Mouse (Mus musculus): ENCODE data around the gene Spsb4. TPM values are rescaled to one million over a fixed set of nuclear protein-coding genes. Genes with fewer than 3 reads are reported as not detected.
A peak's percentile ranks its signal among the peaks of the same experiment; 100 is the strongest.

The Spsb4 gene
- polyA plus RNA-seq, 1 experiment from 2014 or later, result 174 TPM

DNA sequence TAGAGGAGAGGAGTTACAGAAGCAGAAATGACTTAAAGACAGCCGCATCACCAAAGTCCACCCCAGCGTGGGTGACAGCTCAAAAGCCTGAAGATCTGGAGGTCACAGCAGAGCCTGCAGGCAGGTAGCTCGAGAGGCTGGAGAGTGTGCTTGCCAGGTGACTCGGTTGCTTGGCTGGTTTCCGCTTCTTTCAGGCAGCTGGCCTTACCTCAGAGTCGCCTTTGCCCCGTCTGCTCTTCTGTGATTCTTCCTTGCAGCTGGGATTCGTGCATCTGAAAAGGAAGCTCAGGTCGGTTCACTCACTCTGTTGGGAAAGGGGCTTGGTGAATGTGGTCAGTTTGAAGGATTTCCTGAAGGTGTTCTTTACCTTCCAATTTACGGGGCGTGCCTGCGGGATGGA is 8.7 kb upstream of the Spsb4 start:
- DNase-seq (ENCODE audit: low spot score), result no peak
- no peaks in the 10 kb centered on the region for H3K36me3 ChIP-seq
- WGBS, result 78% methylated on average over 12 of the region's 12 CpGs
- no peak overlapping the region for H3K4me3 ChIP-seq
- H3K4me1 ChIP-seq, result peaks cover 5% of the 10 kb centered on the region; the same call in 1 of the 2 replicates
- no peaks in the 10 kb centered on the region for H3K9me3 ChIP-seq (replicated peaks)
- H3K27ac ChIP-seq (replicated peaks), result no peak overlapping the region
- H3K27me3 ChIP-seq (ENCODE audit: low read depth, poor library complexity, severe bottlenecking), result no peaks in the 10 kb centered on the region; the same call in 1 of the 2 replicates

DNA sequence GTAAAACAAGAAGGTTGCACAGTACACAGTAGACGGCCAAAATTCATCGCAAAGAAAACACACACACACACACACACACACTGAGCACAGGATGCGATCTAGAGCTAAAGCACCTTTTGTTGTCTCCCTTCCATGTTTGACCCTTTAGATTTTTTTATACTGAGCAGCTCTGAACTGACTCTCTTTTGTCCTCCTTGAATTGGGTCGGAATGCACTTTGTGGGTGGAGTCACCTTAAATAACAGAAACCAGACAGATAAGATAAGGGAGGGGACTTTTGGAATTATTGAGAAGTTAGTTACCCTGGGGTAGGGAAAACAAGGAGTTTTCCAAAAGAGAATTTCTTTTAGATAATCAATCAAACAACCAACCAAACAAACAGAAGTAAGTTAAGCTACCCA is 7.4 kb upstream of the Spsb4 start:
- Histone ChIP-seq H3K36me3 (no peaks in the 10 kb centered on the region), H3K9me3 (replicated peaks) (no peaks in the 10 kb centered on the region), H3K27me3 (ENCODE audit: low read depth, poor library complexity, severe bottlenecking) (peaks cover 4% of the 10 kb centered on the region; the same call in 1 of the 2 replicates), H3K4me3 (no peak overlapping the region), H3K27ac (replicated peaks) (no peak overlapping the region), H3K4me1 (peaks cover 5% of the 10 kb centered on the region; the same call in 1 of the 2 replicates)
- WGBS, result 91% methylated on average over 4 of the region's 4 CpGs
- DNase-seq (ENCODE audit: low spot score), result no peak

DNA sequence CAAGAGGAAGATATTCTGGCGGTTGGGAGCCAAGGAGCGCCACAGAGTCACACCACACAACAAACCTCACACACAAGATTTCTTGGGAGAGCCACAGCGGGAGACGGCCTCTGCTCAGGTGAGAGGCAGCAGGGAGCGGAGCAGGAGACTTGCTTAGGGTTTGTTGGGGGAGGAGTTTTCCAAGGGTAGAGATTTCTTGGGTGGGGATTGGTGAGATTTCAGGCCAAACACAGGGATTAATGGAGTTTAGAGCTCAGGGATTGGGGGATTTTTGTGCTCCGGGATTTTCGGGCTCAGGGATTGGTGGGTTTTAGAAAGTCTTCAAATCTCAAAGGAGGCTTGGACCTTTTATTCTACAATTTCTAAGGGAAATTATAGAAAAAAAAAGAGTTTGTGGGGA is 5.8 kb upstream of the Spsb4 start:
- peaks cover 16% of the 10 kb centered on the region for H3K27me3 ChIP-seq (ENCODE audit: low read depth, poor library complexity, severe bottlenecking)
- no peak overlapping the region for H3K27ac ChIP-seq (replicated peaks)
- H3K4me3 ChIP-seq, result no peak overlapping the region
- no peak for DNase-seq (ENCODE audit: low spot score)
- 66% methylated on average over 7 of the region's 7 CpGs for WGBS
- H3K9me3 ChIP-seq (replicated peaks), result no peaks in the 10 kb centered on the region
- peaks cover 12% of the 10 kb centered on the region for H3K4me1 ChIP-seq
- no peaks in the 10 kb centered on the region for H3K36me3 ChIP-seq

DNA sequence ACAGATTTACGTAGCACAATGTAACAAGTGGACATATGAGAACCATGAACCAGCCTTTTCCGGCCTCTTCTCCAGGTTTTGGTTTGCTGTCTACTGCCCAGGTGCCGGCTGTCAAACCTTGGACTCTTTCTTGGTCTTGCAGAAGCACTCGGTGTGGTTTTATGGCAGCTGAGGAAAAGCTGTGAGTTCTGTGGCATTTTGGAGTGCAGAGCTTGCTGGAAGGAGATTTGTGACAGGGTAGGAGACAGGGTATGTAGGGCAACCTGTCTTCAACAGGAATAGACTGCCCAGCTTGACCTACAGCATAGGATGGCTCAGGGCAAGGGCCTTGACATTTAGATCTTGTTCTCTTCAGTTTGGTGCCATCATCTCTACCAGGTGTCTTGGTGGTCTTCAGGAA is 4.3 kb upstream of the Spsb4 start:
- Histone ChIP-seq H3K9me3 (replicated peaks) (no peaks in the 10 kb centered on the region), H3K36me3 (no peaks in the 10 kb centered on the region), H3K4me1 (peaks cover 21% of the 10 kb centered on the region), H3K4me3 (no peak overlapping the region), H3K27ac (replicated peaks) (no peak overlapping the region), H3K27me3 (ENCODE audit: low read depth, poor library complexity, severe bottlenecking) (peaks cover 18% of the 10 kb centered on the region)
- WGBS, result 96% methylated on average over 4 of the region's 4 CpGs
- DNase-seq (ENCODE audit: low spot score), result no peak

DNA sequence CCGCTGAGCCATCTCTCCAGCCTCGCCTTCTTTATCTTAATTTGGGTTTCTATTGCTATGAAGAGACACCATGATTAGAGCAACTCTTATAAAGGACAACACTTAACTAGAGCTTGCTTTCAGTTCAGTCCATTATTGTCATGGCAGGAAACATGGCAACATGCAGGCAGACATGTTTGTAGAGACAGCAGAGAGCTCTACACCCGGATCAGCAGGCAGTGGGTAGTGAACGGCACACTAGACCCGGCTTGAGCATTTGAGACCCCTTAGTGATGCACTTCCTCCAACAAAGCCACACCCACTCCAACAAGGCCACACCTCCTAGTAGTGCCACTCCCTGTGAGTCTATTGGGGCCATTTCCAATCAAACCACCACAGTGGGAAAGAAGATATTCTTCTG is 3.7 kb upstream of the Spsb4 start:
- Histone ChIP-seq H3K27ac (replicated peaks) (no peak overlapping the region), H3K4me1 (peaks cover 22% of the 10 kb centered on the region), H3K27me3 (ENCODE audit: low read depth, poor library complexity, severe bottlenecking) (peaks cover 18% of the 10 kb centered on the region), H3K9me3 (replicated peaks) (no peaks in the 10 kb centered on the region), H3K4me3 (no peak overlapping the region), H3K36me3 (no peaks in the 10 kb centered on the region)
- WGBS, result 89% methylated on average over 5 of the region's 5 CpGs
- no peak for DNase-seq (ENCODE audit: low spot score)

DNA sequence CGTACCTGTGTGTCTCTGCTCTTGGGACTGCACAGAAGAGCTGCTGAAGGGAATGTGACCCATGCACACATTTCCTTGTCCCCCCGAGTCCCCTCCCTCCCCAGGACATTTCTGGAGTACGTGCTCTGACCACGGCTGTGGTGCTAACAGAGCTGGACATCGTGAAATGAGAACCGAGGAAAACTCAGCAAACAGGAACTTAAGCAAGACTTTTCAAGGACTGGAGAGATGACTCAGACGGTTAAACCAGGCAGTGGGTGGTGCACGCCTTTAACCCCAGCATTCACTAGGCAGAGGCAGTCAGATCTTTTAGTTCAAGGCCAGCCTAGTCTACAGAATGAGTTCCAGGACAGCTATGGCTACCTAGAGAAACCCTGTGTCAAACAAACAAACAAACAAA is 1.5 kb upstream of the Spsb4 start:
- H3K27me3 ChIP-seq (ENCODE audit: low read depth, poor library complexity, severe bottlenecking), result peaks cover 18% of the 10 kb centered on the region
- H3K9me3 ChIP-seq (replicated peaks), result no peaks in the 10 kb centered on the region
- H3K4me1 ChIP-seq, result peaks cover 44% of the 10 kb centered on the region
- H3K4me3 ChIP-seq, result no peak overlapping the region
- WGBS, result 85% methylated on average over 8 of the region's 8 CpGs
- H3K36me3 ChIP-seq, result no peaks in the 10 kb centered on the region
- H3K27ac ChIP-seq (replicated peaks), result peak overlapping the region; percentile 98; the same call in 1 of the 2 replicates
- no peak for DNase-seq (ENCODE audit: low spot score)

DNA sequence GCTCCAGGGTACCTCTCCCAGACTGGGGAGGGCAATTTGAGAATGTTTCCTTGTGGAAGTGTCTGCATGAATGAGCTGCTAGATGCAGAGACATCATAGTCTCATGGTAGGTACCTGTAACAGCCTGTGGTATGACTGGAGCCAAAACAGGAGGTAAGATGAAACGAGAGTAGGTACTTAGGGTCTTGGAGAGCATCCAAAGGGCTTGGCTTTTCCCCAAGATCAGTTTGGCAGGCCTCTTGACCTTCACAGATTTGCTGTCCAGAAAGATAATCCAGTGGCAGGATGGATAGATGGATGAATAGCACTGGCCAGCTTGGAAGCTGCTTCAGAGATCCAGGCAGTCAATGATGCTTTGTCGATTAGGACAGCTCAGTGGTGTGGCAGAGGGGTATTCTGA is 1.0 kb upstream of the Spsb4 start:
- Histone ChIP-seq H3K27ac (replicated peaks) (peak overlapping the region; percentile 98), H3K4me3 (peak overlapping the region; percentile 76), H3K27me3 (ENCODE audit: low read depth, poor library complexity, severe bottlenecking) (peaks cover 18% of the 10 kb centered on the region), H3K4me1 (peaks cover 49% of the 10 kb centered on the region), H3K9me3 (replicated peaks) (no peaks in the 10 kb centered on the region), H3K36me3 (peaks cover 4% of the 10 kb centered on the region; the same call in 1 of the 2 replicates)
- WGBS, result 69% methylated on average over 2 of the region's 2 CpGs
- no peak for DNase-seq (ENCODE audit: low spot score)

DNA sequence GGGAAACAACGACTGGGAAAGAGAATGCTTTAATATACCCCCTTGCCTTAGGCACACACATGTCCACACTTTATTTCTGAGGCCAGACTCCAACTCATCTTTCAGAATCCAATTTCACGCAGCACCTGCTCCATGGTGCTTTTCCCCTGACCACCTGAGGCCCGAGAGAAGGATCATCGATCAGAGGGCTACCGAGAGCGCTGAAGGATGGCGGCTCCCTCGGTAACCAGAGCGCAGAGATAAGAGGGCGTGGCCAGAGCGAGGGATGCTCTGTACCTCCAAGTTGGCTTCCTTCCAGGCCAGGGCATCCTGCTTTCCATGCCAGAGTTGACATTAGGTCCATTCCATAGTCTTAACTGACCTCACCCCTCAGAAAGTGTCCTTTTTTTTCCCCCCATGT is 588 bp upstream of the Spsb4 start:
- no peak for DNase-seq (ENCODE audit: low spot score)
- Histone ChIP-seq H3K27me3 (ENCODE audit: low read depth, poor library complexity, severe bottlenecking) (peaks cover 18% of the 10 kb centered on the region), H3K27ac (replicated peaks) (peak overlapping the region; percentile 98), H3K36me3 (peaks cover 8% of the 10 kb centered on the region), H3K4me3 (peak overlapping the region; percentile 76), H3K4me1 (peaks cover 54% of the 10 kb centered on the region), H3K9me3 (replicated peaks) (no peaks in the 10 kb centered on the region)
- WGBS, result under 1% methylated on average over 11 of the region's 11 CpGs

DNA sequence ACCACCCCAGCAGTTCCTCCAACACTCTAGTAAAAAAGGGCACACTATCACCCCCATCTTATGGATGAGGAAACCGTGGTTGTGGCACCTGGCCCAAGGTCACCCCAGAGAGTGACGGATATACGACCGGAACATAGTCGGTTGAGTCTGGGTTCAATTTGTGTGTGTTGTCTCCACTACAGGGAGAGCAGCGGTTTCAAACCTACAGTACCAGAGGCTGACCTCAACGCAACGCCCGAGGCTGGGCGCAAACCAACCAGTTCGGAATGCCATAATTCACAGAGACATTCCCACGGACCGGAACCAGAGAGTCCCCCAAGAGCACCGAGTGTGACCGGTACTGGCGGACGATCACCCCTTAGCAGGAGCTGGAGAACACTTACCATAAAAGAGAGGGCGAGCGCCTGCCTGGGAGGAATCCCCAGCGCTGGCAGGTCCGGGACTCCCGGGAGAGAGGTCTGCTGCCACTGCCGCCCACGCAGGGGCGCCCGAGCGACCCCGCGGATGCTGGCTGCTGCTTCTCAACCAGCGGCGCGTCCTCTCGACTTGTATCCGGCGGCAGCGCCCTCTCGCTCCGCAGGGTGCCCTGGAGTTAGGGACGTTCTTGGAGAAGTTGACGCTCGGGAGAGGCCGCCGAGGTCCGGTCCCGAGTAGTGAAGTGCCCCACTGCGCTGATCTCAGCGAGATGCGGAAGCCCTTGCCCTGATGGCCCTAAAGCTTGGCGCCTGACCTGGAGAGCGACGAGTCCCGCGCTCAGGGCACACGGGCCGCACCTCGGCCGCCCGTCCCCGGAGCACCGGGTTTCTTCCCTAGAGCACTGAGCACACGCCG is 617 bp downstream of the Spsb4 start:
- Histone ChIP-seq H3K27ac (replicated peaks) (peak overlapping the region; percentile 98), H3K9me3 (replicated peaks) (no peaks in the 10 kb centered on the region), H3K36me3 (peaks cover 18% of the 10 kb centered on the region), H3K4me1 (peaks cover 61% of the 10 kb centered on the region), H3K4me3 (peak overlapping the region; percentile 76), H3K27me3 (ENCODE audit: low read depth, poor library complexity, severe bottlenecking) (peaks cover 18% of the 10 kb centered on the region)
- under 1% methylated on average over 62 of the region's 62 CpGs for WGBS
- peak; percentile 87 for DNase-seq (ENCODE audit: low spot score)

DNA sequence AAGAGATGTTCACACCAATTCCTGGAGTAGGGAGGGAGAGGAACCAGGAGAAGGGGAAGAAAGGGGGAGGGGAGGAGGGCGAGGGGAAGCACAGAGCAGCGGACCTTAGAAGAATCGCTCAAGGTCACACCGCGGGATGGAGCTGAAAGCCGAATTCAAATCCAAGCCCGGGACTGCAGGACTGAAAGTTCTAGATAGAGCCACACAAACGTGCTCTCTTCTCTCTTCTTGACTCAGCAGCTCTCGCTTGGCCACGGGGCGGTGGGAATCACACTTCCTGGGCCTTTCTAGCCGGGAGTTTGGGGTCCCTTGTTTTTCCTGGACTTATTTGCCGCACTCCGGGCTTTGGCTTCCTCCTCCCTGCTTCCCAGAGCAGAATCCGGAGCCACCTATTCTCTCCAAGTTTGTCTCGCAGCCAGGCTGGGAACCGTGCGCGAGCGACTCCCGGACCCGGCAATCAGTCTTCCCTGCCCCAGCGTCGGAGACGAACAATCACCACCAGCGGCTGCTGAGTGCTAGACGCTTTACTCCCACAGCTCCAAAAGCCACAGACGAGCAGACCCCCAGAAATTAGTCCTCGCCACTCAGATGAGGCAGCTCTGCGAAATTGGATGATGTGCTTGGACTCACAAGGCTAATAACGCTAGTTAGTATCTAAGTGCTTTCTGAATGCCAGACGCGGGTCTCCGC is 1.4 kb downstream of the Spsb4 start:
- under 1% methylated on average over 34 of the region's 34 CpGs for WGBS
- Histone ChIP-seq H3K9me3 (replicated peaks) (no peaks in the 10 kb centered on the region), H3K27ac (replicated peaks) (peak overlapping the region; percentile 98), H3K36me3 (peaks cover 23% of the 10 kb centered on the region), H3K27me3 (ENCODE audit: low read depth, poor library complexity, severe bottlenecking) (peaks cover 18% of the 10 kb centered on the region), H3K4me1 (peaks cover 68% of the 10 kb centered on the region), H3K4me3 (peak overlapping the region; percentile 76)
- peak; percentile 57 for DNase-seq (ENCODE audit: low spot score)

DNA sequence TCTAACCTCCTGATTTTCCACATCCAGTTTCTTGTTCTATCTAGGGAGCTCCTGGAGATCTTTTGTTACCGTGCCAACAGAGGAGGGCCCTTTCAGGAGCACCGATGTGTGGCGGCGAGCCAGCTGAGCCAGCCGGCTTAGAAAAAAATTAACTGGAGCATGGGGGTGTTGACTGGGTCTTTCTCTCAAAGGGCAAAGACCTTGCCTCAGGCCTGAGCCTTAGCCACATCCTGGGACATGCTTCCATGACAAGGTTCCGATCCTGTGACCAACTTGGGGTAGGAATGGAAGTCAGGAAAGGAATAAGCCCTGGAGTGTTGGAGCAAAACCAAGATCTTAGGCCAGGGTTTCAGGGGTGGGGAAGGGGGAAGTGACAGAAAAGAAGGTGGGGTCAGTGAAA is 2.9 kb downstream of the Spsb4 start:
- peak overlapping the region; percentile 76 for H3K4me3 ChIP-seq

DNA sequence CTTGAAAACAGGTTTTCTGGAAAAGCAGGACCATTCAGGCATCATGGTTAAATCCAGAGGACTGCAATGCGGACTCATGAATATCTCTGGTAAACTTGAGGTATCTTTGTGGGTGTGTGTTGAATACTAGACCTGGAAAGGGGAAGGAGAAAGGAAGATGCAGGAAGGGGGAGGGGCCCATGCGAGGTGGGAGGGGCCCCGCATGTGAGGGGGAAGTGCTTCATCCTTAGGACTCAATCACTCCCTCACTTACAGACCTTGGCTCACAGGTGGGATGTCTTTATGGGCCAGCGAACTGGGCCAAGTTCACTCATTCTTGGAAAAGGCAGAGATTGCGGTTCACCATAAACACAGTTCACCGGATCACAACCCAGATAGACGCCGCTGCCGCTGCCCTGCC is 4.9 kb downstream of the Spsb4 start:
- Histone ChIP-seq H3K27ac (replicated peaks) (peak overlapping the region; percentile 98), H3K4me3 (peak overlapping the region; percentile 76)
- WGBS, result 65% methylated on average over 9 of the region's 9 CpGs

More for the DNA sequence above, 2.9 kb downstream of the Spsb4 start:
- WGBS, result 6% methylated on average over 6 of the region's 6 CpGs
- H3K36me3 ChIP-seq, result peaks cover 38% of the 10 kb centered on the region
- DNase-seq (ENCODE audit: low spot score), result peak; percentile 69
- H3K27me3 ChIP-seq (ENCODE audit: low read depth, poor library complexity, severe bottlenecking), result peaks cover 14% of the 10 kb centered on the region
- H3K27ac ChIP-seq (replicated peaks), result peak overlapping the region; percentile 98
- no peaks in the 10 kb centered on the region for H3K9me3 ChIP-seq (replicated peaks)
- peaks cover 84% of the 10 kb centered on the region for H3K4me1 ChIP-seq

DNA sequence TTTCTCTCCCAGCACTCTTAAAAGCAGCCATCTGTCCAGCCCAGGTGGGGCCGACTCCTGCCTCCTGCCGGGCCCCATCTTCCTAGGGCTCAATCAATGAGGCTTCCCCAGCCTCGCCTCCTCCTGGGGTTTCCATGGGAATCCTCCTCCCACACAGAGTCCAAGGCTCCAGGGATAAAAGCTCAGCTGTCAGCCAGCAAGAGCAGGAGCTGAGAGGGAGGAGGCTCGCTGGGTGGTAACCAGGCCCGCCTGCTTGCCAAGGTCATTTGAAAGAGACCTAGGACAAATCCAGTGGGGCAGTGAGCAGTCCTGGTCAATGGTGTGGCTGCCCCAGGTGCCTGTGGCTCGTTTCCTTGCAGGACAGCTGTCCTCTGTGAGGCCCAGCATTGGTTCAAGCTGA is 5.5 kb downstream of the Spsb4 start:
- peak; percentile 74 for DNase-seq (ENCODE audit: low spot score)
- no peaks in the 10 kb centered on the region for H3K27me3 ChIP-seq (ENCODE audit: low read depth, poor library complexity, severe bottlenecking)
- H3K27ac ChIP-seq (replicated peaks), result peak overlapping the region; percentile 98
- 10% methylated on average over 6 of the region's 6 CpGs for WGBS
- peaks cover 4% of the 10 kb centered on the region; the same call in 1 of the 2 replicates for H3K9me3 ChIP-seq (replicated peaks)
- peak overlapping the region; percentile 76 for H3K4me3 ChIP-seq
- peaks cover 64% of the 10 kb centered on the region for H3K36me3 ChIP-seq
- H3K4me1 ChIP-seq, result peaks cover 77% of the 10 kb centered on the region

More for the DNA sequence above, 4.9 kb downstream of the Spsb4 start:
- no peak for DNase-seq (ENCODE audit: low spot score)
- H3K27me3 ChIP-seq (ENCODE audit: low read depth, poor library complexity, severe bottlenecking), result no peaks in the 10 kb centered on the region
- H3K9me3 ChIP-seq (replicated peaks), result peaks cover 3% of the 10 kb centered on the region; the same call in 1 of the 2 replicates
- peaks cover 59% of the 10 kb centered on the region for H3K36me3 ChIP-seq
- peaks cover 78% of the 10 kb centered on the region for H3K4me1 ChIP-seq
